Mouse (Mus musculus) kidney, adult 18-20 months (tissue): ENCODE measurements around the gene Ipcef1.

Source experiments
- DNase-seq: peaks from one replicate; pipeline ENCODE4 v3.0.0; 2021

Gene Ipcef1

GRCm38 (mm10) chr10:7052315-7053017 lies at the start of gene Ipcef1:
Gene Ipcef1 (minus strand): TSS chr10:7052478.
- DNase-seq = peak; percentile 18

- no peak for DNase-seq
These were observed 25.7 kb upstream of the Ipcef1 start for GRCm38 (mm10) chr10:7077971-7078370.

GRCm38 (mm10) chr10:7077389-7077808 lies 25.1 kb upstream of the Ipcef1 start:
- no peak for DNase-seq

- no peak for DNase-seq
These were observed 24.5 kb upstream of the Ipcef1 start for GRCm38 (mm10) chr10:7076662-7077211.

- peak; percentile 74 for DNase-seq
These were observed 23.9 kb upstream of the Ipcef1 start for GRCm38 (mm10) chr10:7076201-7076600.

- DNase-seq = no peak
These were observed 23.4 kb upstream of the Ipcef1 start for GRCm38 (mm10) chr10:7075661-7076060.

- DNase-seq = no peak
These were observed 22.0 kb upstream of the Ipcef1 start for GRCm38 (mm10) chr10:7074231-7074630.

GRCm38 (mm10) chr10:7070924-7071323 lies 18.6 kb upstream of the Ipcef1 start:
- no peak for DNase-seq

- DNase-seq = no peak
These were observed 18.0 kb upstream of the Ipcef1 start for GRCm38 (mm10) chr10:7070100-7070835.

- no peak for DNase-seq
These were observed 16.8 kb upstream of the Ipcef1 start for GRCm38 (mm10) chr10:7069090-7069489.

GRCm38 (mm10) chr10:7068608-7069007 lies 16.3 kb upstream of the Ipcef1 start:
- DNase-seq = no peak

GRCm38 (mm10) chr10:7063752-7064457 lies 11.6 kb upstream of the Ipcef1 start:
- no peak for DNase-seq

GRCm38 (mm10) chr10:7062993-7063392 lies 10.7 kb upstream of the Ipcef1 start:
- no peak for DNase-seq

GRCm38 (mm10) chr10:7060326-7060725 lies 8.0 kb upstream of the Ipcef1 start:
- no peak for DNase-seq

- DNase-seq = no peak
These were observed 5.3 kb upstream of the Ipcef1 start for GRCm38 (mm10) chr10:7057546-7057945.

GRCm38 (mm10) chr10:7054560-7055205 lies 2.4 kb upstream of the Ipcef1 start:
- DNase-seq = peak; percentile 43

GRCm38 (mm10) chr10:7049901-7050300 lies 2.4 kb downstream of the Ipcef1 start:
- no peak for DNase-seq

- no peak for DNase-seq
These were observed 4.4 kb downstream of the Ipcef1 start for GRCm38 (mm10) chr10:7047919-7048291.

- DNase-seq = peak; percentile 38
These were observed 4.9 kb downstream of the Ipcef1 start for GRCm38 (mm10) chr10:7047288-7047918.

- no peak for DNase-seq
These were observed 8.4 kb downstream of the Ipcef1 start for GRCm38 (mm10) chr10:7043896-7044295.

GRCm38 (mm10) chr10:7041032-7041431 lies 11.2 kb downstream of the Ipcef1 start:
- no peak for DNase-seq

- DNase-seq = no peak
These were observed 15.1 kb downstream of the Ipcef1 start for GRCm38 (mm10) chr10:7037194-7037593.
